Mouse (Mus musculus): Measurements from ENCODE around the gene Ramp1.

Ramp1 gene

GRCm38 (mm10) chr1:91179533-91180173 lies at the start of gene Ramp1:
Ramp1 (plus strand) TSS chr1:91179822.
- DNase-seq (ENCODE audit: low spot score in 2 of 2) = peak; percentile 55 to 63

DNA sequence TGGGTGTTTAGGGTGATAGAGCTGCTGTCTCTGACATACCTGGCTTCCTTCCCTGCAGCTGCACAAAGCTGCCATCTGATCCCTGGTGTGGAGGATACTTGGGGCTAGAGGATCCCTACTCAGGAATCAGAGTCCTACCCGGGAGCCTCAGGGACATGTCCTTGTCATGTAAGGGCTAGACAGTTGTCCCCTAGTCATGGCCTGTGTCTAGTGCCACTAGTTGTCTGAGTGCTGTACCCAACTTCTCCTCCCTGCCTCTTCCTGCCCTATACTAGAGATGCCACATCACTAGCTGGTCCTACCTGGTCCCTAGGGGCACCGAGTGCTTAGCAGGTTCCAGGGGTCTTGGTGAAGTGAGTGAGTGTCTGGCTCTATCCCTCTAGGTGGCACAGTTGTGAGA lies 42.6 kb upstream of the Ramp1 start:
- no peak for DNase-seq (ENCODE audit: low spot score in 2 of 2)

DNA sequence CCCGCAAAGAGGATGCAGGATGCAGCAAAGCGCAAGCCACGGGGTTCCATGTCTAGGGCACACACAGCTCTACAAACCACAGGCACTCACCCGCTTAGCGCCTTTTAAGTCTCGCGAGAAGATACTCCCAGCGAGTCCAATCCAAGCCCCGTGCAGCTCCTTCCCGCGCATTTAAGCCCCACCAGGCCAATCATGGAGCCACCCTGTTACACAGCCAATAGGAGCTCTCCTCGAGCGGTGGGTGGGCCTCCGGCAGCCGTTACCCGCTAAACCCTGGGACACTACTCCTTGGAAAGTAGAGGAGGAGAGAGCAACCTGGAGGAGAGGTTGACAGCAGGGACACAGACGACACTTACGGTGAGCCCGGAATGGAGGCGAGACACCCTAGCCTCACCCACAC lies 34.8 kb upstream of the Ramp1 start, which contains the start of gene Rbm44:
TSS of gene Rbm44 (plus strand) at position 277 of the 400 bp plus-strand sequence.
- DNase-seq (ENCODE audit: low spot score in 2 of 2) = no peak

DNA sequence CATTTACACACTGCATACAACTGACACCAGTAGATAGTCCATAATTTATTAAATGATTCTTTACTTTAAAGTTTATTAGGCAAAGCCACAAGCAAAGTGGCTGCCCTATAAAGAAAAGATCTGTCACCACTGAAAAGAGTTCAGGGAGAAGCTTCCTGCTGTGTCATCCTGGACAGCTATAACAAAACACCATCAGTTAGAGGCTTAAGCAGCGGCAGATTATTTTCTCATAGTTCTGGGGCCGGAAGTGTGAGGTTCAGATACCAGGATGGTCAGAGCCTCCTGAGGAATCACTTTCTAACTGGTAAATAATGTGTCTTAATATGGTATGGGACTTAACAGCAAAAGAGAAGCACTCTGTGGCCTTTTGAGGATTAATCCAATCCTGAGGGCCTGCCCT lies 28.1 kb upstream of the Ramp1 start:
- no peak for DNase-seq (ENCODE audit: low spot score in 2 of 2)

GRCm38 (mm10) chr1:91166798-91167197 lies 12.8 kb upstream of the Ramp1 start:
- DNase-seq (ENCODE audit: low spot score in 2 of 2) = no peak

GRCm38 (mm10) chr1:91169157-91169556 lies 10.5 kb upstream of the Ramp1 start:
- no peak for DNase-seq (ENCODE audit: low spot score in 2 of 2)

GRCm38 (mm10) chr1:91174796-91175195 lies 4.8 kb upstream of the Ramp1 start:
- no peak for DNase-seq (ENCODE audit: low spot score in 2 of 2)

GRCm38 (mm10) chr1:91176026-91176425 lies 3.6 kb upstream of the Ramp1 start:
- DNase-seq (ENCODE audit: low spot score in 2 of 2) = no peak

DNA sequence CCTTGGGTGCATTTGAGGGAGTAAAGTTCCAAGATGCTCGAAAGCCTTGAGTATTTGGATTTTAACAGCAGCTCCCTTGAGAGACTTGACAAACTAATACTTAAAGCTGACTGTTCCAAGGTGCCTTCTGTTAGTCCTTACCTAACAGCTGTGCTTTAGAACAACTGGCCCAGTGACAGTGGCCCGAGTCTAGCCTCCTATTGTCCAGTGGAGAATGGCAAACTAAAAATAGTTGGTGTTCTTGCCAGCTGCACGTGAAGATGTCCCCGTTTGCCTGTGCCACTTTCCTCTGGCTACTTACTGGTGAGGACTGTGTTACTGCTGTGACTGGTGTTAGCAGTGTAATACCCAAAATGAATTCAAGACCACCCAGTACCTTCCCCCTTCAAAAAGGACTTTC lies 2.8 kb upstream of the Ramp1 start:
- DNase-seq (ENCODE audit: low spot score in 2 of 2) = no peak

GRCm38 (mm10) chr1:91179086-91179485 lies 536 bp upstream of the Ramp1 start:
- DNase-seq (ENCODE audit: low spot score in 2 of 2) = peak; percentile 83 to 87

DNA sequence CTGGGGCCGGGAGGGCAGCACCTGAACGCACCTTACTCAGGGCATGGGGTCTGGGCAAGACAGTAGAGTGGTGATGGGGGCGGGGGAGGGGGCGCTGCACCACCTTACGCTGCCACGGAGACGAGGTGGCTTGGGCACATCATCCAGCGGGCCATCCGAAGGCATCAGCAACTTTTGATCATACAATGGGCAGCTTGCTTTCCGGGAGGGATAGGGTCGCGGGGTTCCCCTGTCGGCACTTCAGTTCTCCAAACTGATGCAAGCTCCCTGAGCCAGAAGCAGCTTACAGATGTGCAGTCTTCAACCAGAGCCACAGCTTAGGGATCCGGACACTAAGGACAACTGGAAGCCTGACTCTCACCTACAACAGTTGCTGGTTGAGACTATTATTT lies 548 bp downstream of the Ramp1 start:
- no peak for DNase-seq (ENCODE audit: low spot score in 2 of 2)

GRCm38 (mm10) chr1:91180723-91181122 lies 1.1 kb downstream of the Ramp1 start:
- DNase-seq (ENCODE audit: low spot score in 2 of 2) = no peak

DNA sequence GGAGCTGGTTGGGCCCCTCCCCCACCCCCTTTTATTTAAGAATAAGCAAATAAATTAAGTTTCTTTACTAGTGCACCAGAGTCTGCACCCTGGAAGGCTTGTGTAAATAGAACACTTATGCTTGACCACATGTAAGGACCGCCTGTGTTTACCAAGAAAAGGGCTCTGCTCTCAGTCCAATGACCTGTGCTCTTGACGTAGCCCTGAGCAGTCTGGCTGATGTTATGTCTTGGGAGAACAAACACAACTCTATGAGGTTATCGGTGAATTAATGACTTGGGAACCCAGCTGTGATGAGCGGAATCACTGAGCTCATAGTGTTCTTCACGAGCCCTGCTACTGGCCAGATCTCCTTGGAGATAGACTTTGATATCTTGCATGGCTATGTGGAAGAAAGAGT lies 1.6 kb downstream of the Ramp1 start:
- no peak for DNase-seq (ENCODE audit: low spot score in 2 of 2)

DNA sequence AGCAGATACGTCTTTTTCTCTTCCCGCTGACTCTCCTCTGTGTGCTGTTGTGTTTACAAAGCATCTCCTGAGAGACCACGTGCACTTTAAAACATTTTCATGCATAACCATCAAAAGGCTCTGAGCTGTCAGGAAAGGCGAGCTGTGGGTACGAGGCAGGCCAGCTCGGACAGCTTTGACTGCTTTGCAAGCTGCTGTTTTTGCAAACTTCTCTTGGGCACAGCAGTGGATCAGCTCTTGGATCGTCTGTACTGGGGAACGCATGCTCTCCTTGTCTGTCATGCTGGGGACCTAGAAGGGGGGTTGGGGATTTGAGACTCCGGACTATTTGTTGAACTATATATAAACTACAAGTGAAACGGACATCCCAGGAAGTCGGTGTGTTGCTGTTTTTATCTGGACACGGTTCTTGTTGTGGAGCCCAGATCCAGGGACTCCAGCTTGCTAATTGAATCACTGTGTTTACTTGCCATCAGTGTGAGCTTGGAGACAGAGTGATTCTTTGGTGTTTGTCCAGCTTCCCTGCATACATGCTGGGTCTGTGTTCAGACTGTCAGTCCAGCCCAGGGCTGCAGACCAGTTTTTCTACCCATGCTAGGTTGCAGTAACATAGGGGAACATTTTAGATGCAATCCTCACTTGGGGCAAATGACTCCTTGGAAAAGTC lies 2.3 kb downstream of the Ramp1 start:
- no peak for DNase-seq (ENCODE audit: low spot score in 2 of 2)

GRCm38 (mm10) chr1:91183305-91183704 lies 3.7 kb downstream of the Ramp1 start:
- DNase-seq (ENCODE audit: low spot score in 2 of 2) = no peak

GRCm38 (mm10) chr1:91186677-91187076 lies 7.1 kb downstream of the Ramp1 start:
- DNase-seq (ENCODE audit: low spot score in 2 of 2) = no peak

GRCm38 (mm10) chr1:91187315-91187714 lies 7.7 kb downstream of the Ramp1 start:
- DNase-seq (ENCODE audit: low spot score in 2 of 2) = no peak

DNA sequence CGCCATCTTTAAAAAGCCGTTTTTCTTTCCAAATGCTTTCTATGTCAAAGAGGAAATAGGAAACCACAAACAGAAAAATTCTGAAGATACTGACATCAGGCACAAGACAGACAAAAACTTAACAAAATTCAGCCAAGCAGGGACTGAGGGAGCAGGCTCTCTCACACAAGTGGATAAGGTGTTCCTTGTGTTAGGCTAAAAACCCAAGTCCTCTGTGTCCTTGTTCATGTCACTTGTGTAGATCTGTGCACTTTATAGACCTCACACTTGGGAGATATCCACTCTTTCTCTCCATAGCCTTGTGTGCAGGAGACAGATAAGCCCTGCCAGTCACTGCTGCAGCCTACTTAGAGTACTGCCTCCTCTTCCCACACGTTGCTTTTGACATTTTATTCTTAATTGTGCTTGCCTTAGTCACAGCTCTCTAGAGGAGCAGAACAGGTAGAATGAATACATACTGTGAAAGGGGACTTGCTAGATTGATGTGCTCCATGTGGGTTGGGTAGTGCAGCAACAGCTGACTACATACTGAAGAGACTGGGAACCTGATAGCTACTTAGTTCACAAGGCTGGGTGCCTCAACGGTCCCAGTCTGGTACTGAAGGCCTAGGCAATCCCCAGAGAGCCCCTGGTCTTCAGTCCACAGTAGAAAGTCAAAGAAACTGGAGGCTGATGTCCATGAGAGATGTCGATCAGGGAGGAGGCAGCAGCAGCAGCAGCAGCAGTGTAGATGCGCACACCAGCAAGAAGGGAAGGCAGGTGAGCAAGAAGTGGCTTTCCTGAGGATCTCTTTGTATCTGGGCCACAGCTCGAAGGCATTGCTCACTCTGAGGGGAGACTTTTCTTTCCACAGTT lies 8.4 kb downstream of the Ramp1 start:
- DNase-seq (ENCODE audit: low spot score in 2 of 2) = no peak

- DNase-seq (ENCODE audit: low spot score in 2 of 2) = peak; percentile 64 to 65
These were observed 9.3 kb downstream of the Ramp1 start for GRCm38 (mm10) chr1:91188851-91189460.

DNA sequence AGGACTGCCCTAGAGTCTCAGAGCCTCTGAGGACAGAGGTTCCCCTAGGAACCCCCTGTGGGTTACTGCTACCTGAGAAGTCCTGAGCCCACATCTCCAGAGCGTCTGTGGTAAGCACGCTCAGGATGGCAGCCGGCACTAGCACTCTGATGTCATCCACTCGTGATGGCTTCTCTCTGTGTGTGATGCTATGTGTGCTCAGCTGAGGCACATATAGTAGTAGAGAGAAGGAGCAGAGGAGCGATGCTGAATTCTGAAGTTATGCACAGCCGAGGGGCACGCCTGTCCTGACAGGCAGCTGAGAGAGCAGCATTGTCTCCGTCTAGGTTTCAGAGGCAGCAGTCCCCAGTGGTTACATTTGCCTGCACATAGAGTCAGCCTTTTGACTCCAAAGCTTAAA lies 12.6 kb downstream of the Ramp1 start:
- no peak for DNase-seq (ENCODE audit: low spot score in 2 of 2)

- DNase-seq (ENCODE audit: low spot score in 2 of 2) = peak in 1 of 2 experiments; percentile 37
These were observed 13.6 kb downstream of the Ramp1 start for GRCm38 (mm10) chr1:91193242-91193641.

- DNase-seq (ENCODE audit: low spot score in 2 of 2) = no peak
These were observed 14.1 kb downstream of the Ramp1 start for GRCm38 (mm10) chr1:91193680-91194079.

Measured in right cerebral cortex, adult 2 months (tissue).